Mouse (Mus musculus) small intestine, adult 2 months (tissue): ENCODE results near the gene Rasgrf1. TPM values are rescaled to one million over a fixed set of nuclear protein-coding genes. Genes with fewer than 3 reads are reported as not detected.

Experiments
- H3K27ac ChIP-seq: fragments of 200-500 bp; 2 replicates; pipeline ENCODE4 v1.5.1; 2012; ENCODE audit warnings: low read depth, low read length, control low read depth, inconsistent platforms; ENCODE audit not compliant: insufficient read depth
- H3K27me3 ChIP-seq: fragments of 200-500 bp; 2 replicates; pipeline ENCODE4 v1.6.1; 2012; ENCODE audit warnings: mild to moderate bottlenecking, moderate library complexity, low read length, inconsistent platforms; ENCODE audit not compliant: control insufficient read depth, insufficient read depth
- H3K36me3 ChIP-seq: fragments of 200-500 bp; 2 replicates; pipeline ENCODE4 v1.6.1; 2012; ENCODE audit warnings: mild to moderate bottlenecking, low read length, control low read depth, inconsistent platforms; ENCODE audit not compliant: control insufficient read depth, insufficient read depth
- H3K4me1 ChIP-seq: fragments of 200-500 bp; 2 replicates; pipeline ENCODE4 v1.6.1; 2012; ENCODE audit warnings: low read length, inconsistent platforms, mixed read lengths; ENCODE audit not compliant: control insufficient read depth, insufficient read depth, insufficient read length
- H3K4me3 ChIP-seq: fragments of 200-500 bp; 2 replicates; pipeline ENCODE4 v1.5.1; 2012; ENCODE audit warnings: low read depth, mild to moderate bottlenecking, control low read depth, inconsistent platforms, low read length, moderate library complexity
- CTCF ChIP-seq: fragments of 200-500 bp; IDR thresholded peaks from 2 replicates; pipeline ENCODE4 v1.5.1; 2012; ENCODE audit warnings: low read depth, mild to moderate bottlenecking, control low read depth, inconsistent platforms, low read length, moderate library complexity, mixed read lengths; ENCODE audit not compliant: insufficient replicate concordance, insufficient read length; ENCODE audit errors: extremely low read depth
- POLR2A ChIP-seq: fragments of 200-500 bp; IDR thresholded peaks from 2 replicates; pipeline ENCODE4 v1.6.1; 2012; ENCODE audit warnings: low read depth, mild to moderate bottlenecking, control low read depth, inconsistent platforms, low read length, moderate library complexity
- WGBS: fragments of 180-500 bp; shearing (Covaris S2); methylation state at CpG from one replicate; pipeline ENCODE4 v1.1.7; 2018; 5-methylcytosine and 5-hydroxymethylcytosine counted together
- polyA plus RNA-seq: library from polyadenylated mRNA; depleted of rRNA; stranded (reverse); fragments of >200 nt; gene quantifications from 2 replicates; pipeline ENCODE4 v1.2.3, GENCODE M21; 2012

The Rasgrf1 gene
- polyA plus RNA-seq, 1 experiment = 0.15 TPM

- 78% methylated on average over 10 of the region's 10 CpGs for WGBS
- H3K4me1 ChIP-seq = no peaks in the 10 kb centered on the region
- H3K36me3 ChIP-seq = no peaks in the 10 kb centered on the region
- H3K27ac ChIP-seq = no peak overlapping the region
- TF ChIP-seq POLR2A = no peak
- no peak for TF ChIP-seq CTCF
- H3K4me3 ChIP-seq = no peak overlapping the region
- no peaks in the 10 kb centered on the region for H3K27me3 ChIP-seq
Measured at GRCm38 (mm10) chr9:89891534-89892293, 18.0 kb upstream of the Rasgrf1 start.

GRCm38 (mm10) chr9:89892540-89893188 lies 17.0 kb upstream of the Rasgrf1 start:
- 86% methylated on average over 5 of the region's 5 CpGs for WGBS
- Histone ChIP-seq H3K36me3 (no peaks in the 10 kb centered on the region), H3K27ac (no peak overlapping the region), H3K27me3 (no peaks in the 10 kb centered on the region), H3K4me1 (no peaks in the 10 kb centered on the region), H3K4me3 (no peak overlapping the region)
- TF ChIP-seq POLR2A (no peak), CTCF (no peak)

GRCm38 (mm10) chr9:89900111-89900824 lies 9.4 kb upstream of the Rasgrf1 start:
- no peak overlapping the region for H3K27ac ChIP-seq
- 34% methylated on average over 14 of the region's 14 CpGs for whole genome bisulfite sequencing
- H3K36me3 ChIP-seq = no peaks in the 10 kb centered on the region
- H3K4me3 ChIP-seq = no peak overlapping the region
- no peaks in the 10 kb centered on the region; the same call in 1 of the 2 replicates for H3K27me3 ChIP-seq
- no peaks in the 10 kb centered on the region for H3K4me1 ChIP-seq
- TF ChIP-seq POLR2A (no peak), CTCF (no peak)

- H3K4me1 ChIP-seq = no peaks in the 10 kb centered on the region
- WGBS = 53% methylated on average over 4 of the region's 4 CpGs
- H3K27me3 ChIP-seq = no peaks in the 10 kb centered on the region; the same call in none of the 2 replicates
- H3K27ac ChIP-seq = no peak overlapping the region
- no peaks in the 10 kb centered on the region for H3K36me3 ChIP-seq
- H3K4me3 ChIP-seq = no peak overlapping the region
- no peak for TF ChIP-seq CTCF
- TF ChIP-seq POLR2A = no peak
Measured at GRCm38 (mm10) chr9:89901184-89901583, 8.5 kb upstream of the Rasgrf1 start.

DNA sequence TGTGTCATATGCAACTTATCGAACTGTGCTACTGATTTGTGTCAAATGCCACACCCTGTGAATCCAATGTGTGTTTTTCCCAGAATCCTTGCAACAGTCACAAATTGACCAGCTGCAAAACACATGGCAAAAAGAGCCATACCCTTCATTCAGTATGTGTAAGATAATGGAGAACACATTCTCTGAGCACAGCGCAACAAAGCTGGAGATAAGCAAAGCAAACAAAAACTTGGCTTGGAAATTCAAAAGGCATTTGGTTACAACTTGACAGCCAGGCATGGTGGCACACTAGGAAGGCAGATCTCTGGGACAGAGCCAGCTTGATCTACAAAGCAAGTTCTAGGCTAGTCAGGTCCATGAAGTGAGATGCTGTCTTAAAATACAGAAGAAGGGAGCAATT lies 6.9 kb upstream of the Rasgrf1 start:
- Histone ChIP-seq H3K36me3 (no peaks in the 10 kb centered on the region), H3K4me1 (no peaks in the 10 kb centered on the region), H3K27me3 (peaks cover 11% of the 10 kb centered on the region), H3K27ac (no peak overlapping the region), H3K4me3 (no peak overlapping the region)
- WGBS = 33% methylated on average over 2 of the region's 2 CpGs
- no peak for TF ChIP-seq CTCF
- no peak for TF ChIP-seq POLR2A

- Histone ChIP-seq H3K36me3 (no peaks in the 10 kb centered on the region), H3K27me3 (peaks cover 47% of the 10 kb centered on the region)
- TF ChIP-seq POLR2A (no peak), CTCF (no peak)
Measured at GRCm38 (mm10) chr9:89906645-89907044, 3.1 kb upstream of the Rasgrf1 start.

GRCm38 (mm10) chr9:89907941-89908340 lies 1.8 kb upstream of the Rasgrf1 start:
- no peaks in the 10 kb centered on the region for H3K36me3 ChIP-seq
- peaks cover 4% of the 10 kb centered on the region for H3K4me1 ChIP-seq
- H3K27me3 ChIP-seq = peaks cover 50% of the 10 kb centered on the region
- H3K27ac ChIP-seq = no peak overlapping the region
- no peak overlapping the region for H3K4me3 ChIP-seq
- TF ChIP-seq POLR2A (no peak), CTCF (no peak)

More at GRCm38 (mm10) chr9:89906645-89907044, 3.1 kb upstream of the Rasgrf1 start:
- H3K27ac ChIP-seq = no peak overlapping the region
- H3K4me3 ChIP-seq = no peak overlapping the region
- peaks cover 4% of the 10 kb centered on the region for H3K4me1 ChIP-seq
